Mouse (Mus musculus) common myeloid progenitor, adult 5-6 weeks (primary cell): ENCODE data around the gene Gm9936. TPM values are rescaled to one million over a fixed set of nuclear protein-coding genes. Genes with fewer than 3 reads are reported as not detected.
"Not testable (repeated sequence)": the region's sequence is repeated elsewhere in the genome, so short reads cannot be mapped to it uniquely, and the experiment has no call there.

Source experiments
- ATAC-seq: replicated peaks from 2 replicates; pipeline ENCODE4 v1.8.0; 2016; ENCODE audit warnings: low read depth, mild to moderate bottlenecking, moderate TSS enrichment, inconsistent platforms; ENCODE audit not compliant: poor library complexity, severe bottlenecking
- total RNA-seq: library from RNA; stranded (forward); fragments of 200-1000, 187-1606 nt; gene quantifications from 2 replicates; pipeline ENCODE4 v1.2.3, GENCODE M21; 2017

Gene Gm9936
- total RNA-seq, 1 experiment from 2014 or later, result not detected

GRCm38 (mm10) chr5:114842674-114843073 lies 15.8 kb downstream of the Gm9936 start:
- no peak for ATAC-seq

- not testable (repeated sequence) for ATAC-seq
Observed at GRCm38 (mm10) chr5:114842155-114842554, 16.3 kb downstream of the Gm9936 start.

- ATAC-seq, result not testable (repeated sequence)
Observed at GRCm38 (mm10) chr5:114840481-114840880, 18.0 kb downstream of the Gm9936 start.

- no peak for ATAC-seq
Observed at GRCm38 (mm10) chr5:114836886-114837285, 21.6 kb downstream of the Gm9936 start.

- ATAC-seq, result no peak
Observed at GRCm38 (mm10) chr5:114829740-114830139, 28.7 kb downstream of the Gm9936 start.

GRCm38 (mm10) chr5:114827427-114827826 lies 31.1 kb downstream of the Gm9936 start:
- 0 out of 2 replicates have a peak, but pooled peaks have one; percentile 6 for ATAC-seq

- ATAC-seq, result peak; percentile 88
Observed at GRCm38 (mm10) chr5:114825978-114826691, 32.3 kb downstream of the Gm9936 start.

- peak; percentile 73 for ATAC-seq
Observed at GRCm38 (mm10) chr5:114824197-114824596, 34.3 kb downstream of the Gm9936 start.

- peak; percentile 29 for ATAC-seq
Observed at GRCm38 (mm10) chr5:114822796-114823688, 35.4 kb downstream of the Gm9936 start, which contains the start of gene 1500011B03Rik. Gene 1500011B03Rik (minus strand): TSS chr5:114823468.

GRCm38 (mm10) chr5:114818124-114818523 lies 40.4 kb downstream of the Gm9936 start:
- ATAC-seq, result no peak

GRCm38 (mm10) chr5:114816599-114816998 lies 41.9 kb downstream of the Gm9936 start:
- ATAC-seq, result no peak

GRCm38 (mm10) chr5:114813525-114814181 lies 44.8 kb downstream of the Gm9936 start:
- ATAC-seq, result peak; percentile 79

GRCm38 (mm10) chr5:114809826-114810225 lies 48.7 kb downstream of the Gm9936 start:
- no peak for ATAC-seq

GRCm38 (mm10) chr5:114809181-114809756 lies 49.2 kb downstream of the Gm9936 start:
- no peak for ATAC-seq

GRCm38 (mm10) chr5:114808385-114808784 lies 50.1 kb downstream of the Gm9936 start:
- no peak for ATAC-seq

GRCm38 (mm10) chr5:114807893-114808292 lies 50.6 kb downstream of the Gm9936 start:
- ATAC-seq, result no peak

- peak; percentile 68 for ATAC-seq
Observed at GRCm38 (mm10) chr5:114807468-114807867, 51.0 kb downstream of the Gm9936 start.

GRCm38 (mm10) chr5:114807063-114807462 lies 51.4 kb downstream of the Gm9936 start:
- no peak for ATAC-seq

- no peak for ATAC-seq
Observed at GRCm38 (mm10) chr5:114806636-114807035, 51.8 kb downstream of the Gm9936 start.
